Mouse (Mus musculus) olfactory bulb, adult 2 months (tissue): Measurements from ENCODE around the gene Hacd1.

Experiments
- CTCF ChIP-seq: fragments of 200-500 bp; IDR thresholded peaks from 2 replicates; pipeline ENCODE4 v1.5.1; 2012; ENCODE audit warnings: low read depth, mild to moderate bottlenecking, low read length, moderate library complexity; ENCODE audit not compliant: insufficient read depth
- POLR2A ChIP-seq: fragments of 200-500 bp; IDR thresholded peaks from 2 replicates; pipeline ENCODE4 v1.6.1; 2012; ENCODE audit warnings: mild to moderate bottlenecking, low read depth, low read length, moderate library complexity; ENCODE audit not compliant: insufficient read depth

DNA sequence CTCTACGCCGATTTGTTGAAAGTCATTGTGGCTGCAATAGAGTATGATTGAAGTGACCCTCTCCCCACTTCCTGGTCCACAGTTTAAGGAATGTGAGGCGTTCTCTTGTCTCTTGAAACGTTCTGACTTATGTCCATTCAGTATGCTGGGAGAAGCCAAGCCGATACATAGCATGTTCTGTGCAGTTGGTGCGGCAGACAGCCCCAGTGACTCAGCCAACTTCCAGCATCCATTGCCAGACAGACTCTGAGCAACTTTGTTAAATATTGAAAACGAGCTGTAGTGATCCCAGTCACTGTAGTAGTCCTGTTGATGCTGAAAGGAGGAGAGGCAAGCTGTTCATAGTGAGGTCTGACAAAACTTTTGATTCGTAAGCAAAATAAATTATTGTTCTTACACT lies 14.5 kb upstream of the Hacd1 start:
- TF ChIP-seq POLR2A (no peak), CTCF (no peak)
